Mouse (Mus musculus): ENCODE measurements around the gene Accs.
A peak's percentile ranks its signal among the peaks of the same experiment; 100 is the strongest.

The Accs gene

DNA sequence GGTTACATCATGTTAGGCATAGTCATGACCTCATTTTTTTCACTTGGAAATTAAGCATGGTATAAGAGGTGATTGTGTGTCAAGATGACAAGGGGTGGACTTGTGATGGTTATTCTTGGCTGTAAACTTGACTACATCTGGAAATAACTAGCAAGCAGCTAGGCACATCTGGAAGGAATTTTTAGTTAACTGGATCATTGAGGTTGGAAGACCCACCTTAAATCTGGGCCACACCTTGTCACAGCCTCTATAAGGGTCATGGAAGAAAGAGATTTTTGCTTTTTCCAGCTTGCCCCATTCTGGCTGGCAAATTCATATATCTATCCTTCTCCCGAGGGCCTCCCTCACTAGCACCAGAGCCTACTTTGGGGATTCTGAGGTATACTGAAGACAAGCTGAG lies 1.6 kb upstream of the Accs start:
- no peak for DNase-seq (ENCODE audit: low read depth)

GRCm38 (mm10) chr2:93850317-93850944 lies 688 bp upstream of the Accs start:
- no peak for DNase-seq (ENCODE audit: low read depth)

GRCm38 (mm10) chr2:93841349-93841748 lies 8.4 kb downstream of the Accs start:
- DNase-seq (ENCODE audit: low read depth): no peak

- no peak for DNase-seq (ENCODE audit: low read depth)
Measured at GRCm38 (mm10) chr2:93840109-93840508, 9.6 kb downstream of the Accs start.

GRCm38 (mm10) chr2:93838931-93839330 lies 10.8 kb downstream of the Accs start:
- no peak for DNase-seq (ENCODE audit: low read depth)

DNA sequence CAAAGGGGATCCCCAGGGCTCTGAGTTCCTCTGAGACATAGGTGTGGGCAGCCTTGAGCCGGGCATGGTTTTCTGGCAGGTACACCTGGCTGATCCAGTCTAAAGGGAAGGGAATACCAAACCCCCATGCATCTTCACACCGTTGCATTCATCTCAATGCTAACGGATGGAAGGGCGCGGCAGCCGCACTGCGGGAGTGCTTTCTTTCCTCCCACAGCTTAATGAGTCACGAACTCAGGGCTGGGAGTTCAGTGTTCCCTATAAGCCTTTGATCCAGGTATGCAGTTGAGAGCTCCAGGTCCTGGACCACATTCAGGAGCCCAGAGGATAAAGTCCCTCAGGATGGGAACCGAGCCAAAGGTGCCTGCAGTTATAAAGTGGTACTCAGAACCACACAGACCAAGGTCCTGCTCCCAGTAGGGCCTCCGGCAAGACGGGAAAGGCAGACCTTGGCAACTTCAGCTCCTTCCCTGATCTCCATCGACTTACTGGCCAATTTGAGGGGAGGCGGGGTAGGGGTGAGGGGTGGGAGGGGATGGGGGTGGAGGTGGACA lies 13.4 kb downstream of the Accs start:
- no peak for DNase-seq (ENCODE audit: low read depth)

DNA sequence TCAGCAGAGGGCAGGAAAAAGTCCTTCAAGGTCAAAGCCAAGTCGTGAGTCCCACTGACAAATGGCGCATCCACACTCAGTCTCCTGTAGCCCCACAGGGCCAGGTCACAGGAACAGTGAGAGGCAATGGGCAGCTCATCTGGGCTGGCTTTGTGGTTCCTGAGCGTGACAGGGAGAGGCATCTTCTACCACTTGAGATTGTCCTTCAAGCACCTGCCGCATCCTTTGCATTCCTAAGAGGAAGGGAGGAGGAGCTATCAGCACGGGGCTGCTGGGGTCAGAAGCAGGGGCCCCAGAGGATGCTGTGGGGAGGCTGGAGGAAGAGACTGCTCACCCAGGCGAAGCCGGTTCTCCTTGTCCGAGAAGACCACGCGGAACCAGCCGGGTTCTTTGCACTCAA lies 14.1 kb downstream of the Accs start:
- no peak for DNase-seq (ENCODE audit: low read depth)

GRCm38 (mm10) chr2:93823519-93823918 lies 26.2 kb downstream of the Accs start:
- peak; percentile 96 for DNase-seq (ENCODE audit: low read depth)

GRCm38 (mm10) chr2:93822045-93822749 lies 27.5 kb downstream of the Accs start, which contains the start of gene Ext2:
TSS of gene Ext2 (minus strand) at chr2:93822568.
- DNase-seq (ENCODE audit: low read depth): peak; percentile 71

DNA sequence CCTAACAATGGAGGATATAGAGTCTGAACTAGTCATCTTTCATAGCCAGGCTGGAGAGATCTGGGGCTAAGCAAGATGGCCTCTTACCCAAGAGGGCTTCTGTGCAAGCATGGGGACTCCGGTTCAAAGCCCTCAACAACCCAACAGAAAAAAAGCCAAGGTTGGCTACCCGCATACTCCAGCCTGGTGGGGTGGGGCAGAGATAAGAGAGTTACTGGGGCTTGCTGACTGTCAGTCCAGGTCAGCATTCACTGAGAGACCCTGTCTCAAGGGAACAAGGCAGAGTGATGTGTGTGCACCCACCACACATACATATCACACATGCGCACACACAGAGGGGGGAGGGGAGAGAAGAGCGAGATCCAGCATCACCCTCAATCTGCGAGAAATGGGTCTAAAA lies 32.0 kb downstream of the Accs start:
- DNase-seq (ENCODE audit: low read depth): no peak

DNA sequence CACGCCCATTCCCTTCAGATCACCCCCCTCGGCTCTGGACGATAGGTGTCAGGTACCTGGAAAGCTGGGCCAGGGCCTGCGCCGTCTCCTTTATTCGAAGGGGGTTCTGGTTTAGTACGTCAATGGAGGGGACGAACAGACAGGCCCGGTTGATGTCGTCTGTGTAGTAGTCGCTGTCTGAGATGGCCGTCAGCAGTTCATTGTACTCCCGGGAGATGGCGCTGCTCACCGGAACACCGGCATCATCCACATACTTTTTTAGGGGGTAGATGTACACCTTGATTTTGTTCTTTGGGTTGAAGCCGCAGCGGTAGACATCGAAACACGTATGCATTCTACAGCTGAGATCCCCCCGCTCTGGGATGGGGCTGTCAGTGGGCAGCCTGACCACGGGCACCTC lies 36.4 kb downstream of the Accs start:
- no peak for DNase-seq (ENCODE audit: low read depth)

GRCm38 (mm10) chr2:93811812-93812211 lies 37.9 kb downstream of the Accs start:
- peak; percentile 53 for DNase-seq (ENCODE audit: low read depth)

DNA sequence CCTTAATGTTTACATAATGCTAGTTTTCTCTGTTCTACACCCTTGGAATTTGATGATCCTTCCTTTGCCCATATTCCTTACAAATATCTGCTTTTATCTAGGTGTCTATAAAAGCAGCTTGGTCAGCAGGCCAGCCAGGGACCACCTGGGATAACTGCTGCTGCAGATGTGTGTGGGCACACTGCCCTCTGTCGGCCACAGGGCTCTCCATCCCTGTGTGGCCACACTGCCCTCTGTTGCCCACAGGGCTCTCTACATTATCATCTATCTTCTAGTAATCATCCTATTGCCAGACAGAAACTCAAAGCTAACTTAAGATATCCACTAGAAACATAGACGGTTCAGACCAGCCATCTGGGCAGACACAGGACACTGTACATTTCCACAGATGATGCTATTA lies 39.8 kb downstream of the Accs start:
- no peak for DNase-seq (ENCODE audit: low read depth)

GRCm38 (mm10) chr2:93808071-93808470 lies 41.7 kb downstream of the Accs start:
- no peak for DNase-seq (ENCODE audit: low read depth)

GRCm38 (mm10) chr2:93807440-93807839 lies 42.3 kb downstream of the Accs start:
- DNase-seq (ENCODE audit: low read depth): no peak

- no peak for DNase-seq (ENCODE audit: low read depth)
Measured at GRCm38 (mm10) chr2:93806487-93807201, 43.1 kb downstream of the Accs start.

- DNase-seq (ENCODE audit: low read depth): no peak
Measured at GRCm38 (mm10) chr2:93805523-93805922, 44.2 kb downstream of the Accs start.

DNA sequence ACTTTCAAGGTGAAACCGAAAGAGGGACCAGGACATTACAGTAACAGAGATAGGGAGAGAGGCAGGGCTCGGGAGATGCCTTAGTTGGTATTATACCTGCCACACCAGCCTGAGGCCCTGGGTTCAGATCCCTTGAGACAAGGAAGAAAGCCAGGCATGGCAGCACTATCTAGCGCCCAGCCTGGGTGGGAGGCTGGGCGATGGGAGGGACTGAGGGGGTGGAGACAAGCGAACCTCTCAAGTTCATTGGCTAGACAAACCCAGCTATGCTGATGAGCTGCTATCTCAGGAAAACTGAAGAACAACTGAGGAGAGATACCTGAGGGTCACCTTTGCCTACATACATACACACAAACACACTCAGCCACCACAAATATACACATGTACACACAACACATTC lies 44.7 kb downstream of the Accs start:
- no peak for DNase-seq (ENCODE audit: low read depth)

DNA sequence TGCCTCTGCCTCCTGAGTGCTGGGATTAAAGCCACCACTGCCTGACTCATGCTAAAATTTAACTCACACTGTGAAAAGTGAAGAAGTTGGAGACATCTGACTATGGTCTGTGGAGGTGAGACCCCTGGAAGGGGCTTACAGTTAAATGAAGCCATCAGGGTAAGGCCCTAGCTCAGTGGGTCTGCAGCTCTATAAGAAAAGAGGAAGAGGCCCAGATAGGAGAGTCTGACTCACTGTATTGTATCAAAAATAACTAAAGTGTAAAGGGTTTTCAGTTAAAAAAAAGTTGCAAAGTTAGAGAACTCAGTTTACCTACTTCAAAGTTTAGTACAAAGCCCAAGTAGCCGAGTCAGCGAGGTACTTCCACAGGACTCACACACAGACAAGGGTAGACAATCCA lies 46.8 kb downstream of the Accs start:
- no peak for DNase-seq (ENCODE audit: low read depth)

DNA sequence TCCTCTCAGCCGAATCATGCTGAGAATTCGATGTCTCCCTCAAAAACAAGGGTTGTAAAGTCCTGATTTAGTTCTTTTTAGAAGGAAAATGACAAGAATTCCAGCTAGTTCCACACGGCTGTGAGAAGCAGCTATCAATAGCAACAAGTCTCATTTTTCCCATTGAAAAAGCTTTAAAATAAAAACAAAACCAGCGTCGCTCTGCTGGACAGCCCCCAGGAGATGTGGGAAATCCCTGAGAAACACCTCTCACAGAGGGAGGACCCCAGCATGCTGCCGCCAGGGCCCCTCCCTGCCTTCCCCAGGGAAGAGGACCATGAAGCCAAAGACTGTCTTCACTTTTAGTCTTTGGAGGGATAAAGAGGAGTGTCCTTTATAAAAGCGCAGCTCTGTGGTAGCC lies 48.6 kb downstream of the Accs start:
- no peak for DNase-seq (ENCODE audit: low read depth)

DNA sequence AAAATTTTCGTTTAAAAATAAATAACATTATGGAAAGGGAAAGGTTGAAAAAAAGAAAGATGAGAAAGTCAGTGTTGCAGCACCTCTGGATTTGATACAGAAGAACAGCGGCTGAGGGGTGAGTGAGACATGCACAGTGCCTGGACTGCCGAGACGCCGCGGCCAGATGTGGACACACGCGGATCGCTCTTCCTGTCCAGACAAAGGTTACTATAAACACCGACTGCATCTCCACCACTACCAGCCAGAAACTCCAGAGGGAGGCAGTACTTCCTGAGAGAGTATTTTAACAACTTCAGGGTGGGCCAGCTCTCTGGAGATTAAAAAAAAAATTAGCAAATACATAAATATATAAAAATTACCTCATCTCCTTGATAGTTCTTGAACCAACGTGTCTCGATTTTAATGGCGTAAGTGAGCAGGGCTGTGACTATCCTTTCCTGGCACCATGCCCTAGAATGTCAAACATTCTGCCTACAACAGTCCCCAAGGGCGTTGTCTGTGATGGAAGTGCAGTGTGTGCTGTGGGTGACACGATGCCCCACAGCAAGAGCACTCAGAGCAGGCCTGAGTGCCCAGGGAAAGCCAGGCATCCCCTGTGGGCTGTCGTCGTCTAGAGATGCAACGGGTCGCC lies 52.5 kb downstream of the Accs start:
- DNase-seq (ENCODE audit: low read depth): no peak

- no peak for DNase-seq (ENCODE audit: low read depth)
Measured at GRCm38 (mm10) chr2:93794375-93794774, 55.4 kb downstream of the Accs start.
